Mouse (Mus musculus) Muller cell, postnatal 12 days (primary cell): ENCODE data around the gene Usp43.

ENCODE experiments used
- DNase-seq: peaks from one replicate; pipeline ENCODE4 v3.0.0-alpha.2; 2015; ENCODE audit errors: inconsistent ontology term

The Usp43 gene

GRCm38 (mm10) chr11:67811535-67811934 lies 110.4 kb downstream of the Usp43 start:
- DNase-seq = peak; percentile 8

GRCm38 (mm10) chr11:67808051-67808450 lies 113.9 kb downstream of the Usp43 start:
- no peak for DNase-seq

GRCm38 (mm10) chr11:67806832-67807597 lies 114.9 kb downstream of the Usp43 start:
- DNase-seq = no peak

- no peak for DNase-seq
These were observed 116.4 kb downstream of the Usp43 start for GRCm38 (mm10) chr11:67805538-67805937.
